Mouse (Mus musculus) stomach, embryonic 14.5 days (tissue): ENCODE results near the gene Gm20388. TPM values are rescaled to one million over a fixed set of nuclear protein-coding genes. Genes with fewer than 3 reads are reported as not detected.
"Not testable (repeated sequence)": the region's sequence is repeated elsewhere in the genome, so short reads cannot be mapped to it uniquely, and the experiment has no call there.

ENCODE experiments used
- ATAC-seq: fragments of 200-750 bp; cut with Nextera tagmentation; 2 replicates; pipeline ENCODE4 v1.8.0; 2017; ENCODE audit warnings: low read depth, moderate TSS enrichment; ENCODE audit not compliant: insufficient number of reproducible peaks, insufficient read depth, low FRiP score
- H3K27ac ChIP-seq: fragments of 300-500 bp; sonication (generic); 2 replicates; pipeline ENCODE4 v1.5.1; 2014; ENCODE audit warnings: mild to moderate bottlenecking, low read length, moderate library complexity, mixed read lengths
- H3K27me3 ChIP-seq: fragments of 300-500 bp; sonication (generic); 2 replicates; pipeline ENCODE4 v1.6.1; 2014; ENCODE audit warnings: low read length, control low read depth, mixed read lengths; ENCODE audit not compliant: control insufficient read depth, insufficient read depth
- H3K36me3 ChIP-seq: fragments of 300-500 bp; sonication (generic); 2 replicates; pipeline ENCODE4 v1.6.1; 2014; ENCODE audit warnings: mild to moderate bottlenecking, control low read depth, low read length, moderate library complexity, mixed read lengths; ENCODE audit not compliant: control insufficient read depth, insufficient read depth
- H3K4me1 ChIP-seq: fragments of 300-500 bp; sonication (generic); 2 replicates; pipeline ENCODE4 v1.6.1; 2014; ENCODE audit warnings: low read length, control low read depth, mixed read lengths; ENCODE audit not compliant: control insufficient read depth, insufficient read depth
- H3K4me2 ChIP-seq: fragments of 300-500 bp; sonication (generic); replicated peaks from 2 replicates; pipeline ENCODE4 v1.6.1; 2014; ENCODE audit warnings: low read depth, low read length, control low read depth
- H3K4me3 ChIP-seq: fragments of 300-500 bp; sonication (generic); 2 replicates; pipeline ENCODE4 v1.5.1; 2014; ENCODE audit warnings: low read depth, low read length, control low read depth
- H3K9ac ChIP-seq: fragments of 300-500 bp; sonication (generic); replicated peaks from 2 replicates; pipeline ENCODE4 v1.6.1; 2014; ENCODE audit warnings: low read depth, mild to moderate bottlenecking, control low read depth, low read length, moderate library complexity, mixed read lengths
- H3K9me3 ChIP-seq: fragments of 300-500 bp; sonication (generic); 2 replicates; pipeline ENCODE4 v1.6.1; 2016; ENCODE audit warnings: low read depth, low read length, control low read depth; ENCODE audit not compliant: control insufficient read depth
- WGBS: fragments of 180-500 bp; shearing (Covaris S2); extraction: QIAGEN DNeasy Blood & Tissue Kit; methylation state at CpG from one replicate; pipeline ENCODE4 v1.1.7; 2014; 5-methylcytosine and 5-hydroxymethylcytosine counted together
- polyA plus RNA-seq: library from polyadenylated mRNA; unstranded; fragments of >200 nt; fragmentation: Nextera tagmentation; extraction: Ambion mirVana; gene quantifications from 2 replicates; pipeline ENCODE4 v1.2.1, GENCODE M21; 2014

Gene Gm20388
- polyA plus RNA-seq, 1 experiment from 2014 or later: 11.4 TPM

DNA sequence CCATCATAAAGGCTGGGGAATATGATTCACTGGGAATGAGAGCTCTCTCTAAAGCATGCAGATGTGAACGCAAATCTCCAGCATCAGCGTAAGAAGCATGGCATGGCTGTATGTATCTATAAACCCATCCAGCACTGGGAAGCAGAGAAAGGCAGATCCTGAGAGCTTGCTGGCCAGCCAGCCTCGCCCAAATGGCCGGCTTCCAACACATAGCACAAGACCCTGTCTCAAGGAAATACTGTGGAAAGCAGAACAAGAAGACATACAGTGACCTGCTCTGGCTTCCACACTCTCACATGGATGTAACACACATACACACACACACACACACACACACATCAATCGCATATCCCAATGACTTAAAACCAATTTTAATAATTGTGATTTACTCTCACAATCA, 4252.6 kb downstream of the Gm20388 start:
- no peaks in the 10 kb centered on the region for H3K27me3 ChIP-seq
- H3K4me2 ChIP-seq: no peak overlapping the region
- 80% methylated on average over 5 of the region's 5 CpGs for WGBS
- no peaks in the 10 kb centered on the region for H3K4me1 ChIP-seq
- no peak overlapping the region for H3K4me3 ChIP-seq
- no peaks in the 10 kb centered on the region for H3K9me3 ChIP-seq
- H3K27ac ChIP-seq: no peak overlapping the region
- no peak overlapping the region for H3K9ac ChIP-seq
- no peak for ATAC-seq
- H3K36me3 ChIP-seq: no peaks in the 10 kb centered on the region

DNA sequence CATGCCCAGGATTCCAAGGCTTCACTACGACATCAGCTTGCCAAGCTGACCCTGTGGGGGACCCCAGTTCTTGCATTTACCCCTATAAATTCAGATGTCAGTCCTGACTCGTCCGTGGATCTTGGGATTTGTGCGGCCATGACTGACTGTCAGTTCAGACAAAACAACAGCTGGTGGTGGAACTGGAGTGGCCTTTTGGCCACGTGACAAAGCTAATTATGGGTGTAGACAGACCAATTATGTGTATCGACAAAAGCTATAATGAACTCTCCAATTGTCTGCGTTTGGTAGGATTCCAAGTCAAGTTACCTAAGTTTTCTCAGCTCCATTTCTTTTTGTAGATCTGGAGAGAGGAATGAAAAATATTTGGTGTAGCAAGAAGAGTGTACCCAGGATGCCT, 4259.1 kb downstream of the Gm20388 start:
- H3K4me2 ChIP-seq: no peak overlapping the region
- H3K27me3 ChIP-seq: no peaks in the 10 kb centered on the region
- H3K9ac ChIP-seq: no peak overlapping the region
- H3K36me3 ChIP-seq: no peaks in the 10 kb centered on the region
- H3K4me3 ChIP-seq: no peak overlapping the region
- no peaks in the 10 kb centered on the region for H3K9me3 ChIP-seq
- peaks cover 11% of the 10 kb centered on the region; the same call in 1 of the 2 replicates for H3K4me1 ChIP-seq
- no peak for ATAC-seq
- 73% methylated on average over 7 of the region's 7 CpGs for WGBS
- no peak overlapping the region for H3K27ac ChIP-seq

DNA sequence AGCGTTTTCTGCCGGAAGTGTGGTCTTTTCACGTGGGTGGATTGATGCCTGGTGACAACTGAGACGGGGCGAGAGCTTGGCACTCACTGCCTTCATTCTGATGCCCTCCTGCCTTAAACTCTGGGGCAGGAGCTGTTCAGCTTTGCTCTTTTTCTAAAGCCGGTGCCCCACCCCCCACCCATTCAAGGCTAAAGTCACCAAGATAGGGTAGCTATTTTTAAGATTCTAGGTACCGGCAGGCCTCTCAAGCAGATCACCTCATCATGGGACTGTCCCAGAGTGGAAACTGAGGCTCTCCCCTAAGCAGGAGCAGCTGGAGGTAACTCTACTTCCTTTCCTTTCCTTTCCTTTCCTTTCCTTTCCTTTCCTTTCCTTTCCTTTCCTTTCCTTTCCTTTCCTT, 4260.0 kb downstream of the Gm20388 start:
- no peaks in the 10 kb centered on the region for H3K27me3 ChIP-seq
- no peaks in the 10 kb centered on the region for H3K9me3 ChIP-seq
- no peak for ATAC-seq
- no peak overlapping the region for H3K4me3 ChIP-seq
- no peak overlapping the region for H3K27ac ChIP-seq
- no peaks in the 10 kb centered on the region for H3K36me3 ChIP-seq
- 81% methylated on average over 7 of the region's 7 CpGs for WGBS
- peaks cover 11% of the 10 kb centered on the region; the same call in 1 of the 2 replicates for H3K4me1 ChIP-seq
- no peak overlapping the region for H3K4me2 ChIP-seq
- no peak overlapping the region for H3K9ac ChIP-seq

DNA sequence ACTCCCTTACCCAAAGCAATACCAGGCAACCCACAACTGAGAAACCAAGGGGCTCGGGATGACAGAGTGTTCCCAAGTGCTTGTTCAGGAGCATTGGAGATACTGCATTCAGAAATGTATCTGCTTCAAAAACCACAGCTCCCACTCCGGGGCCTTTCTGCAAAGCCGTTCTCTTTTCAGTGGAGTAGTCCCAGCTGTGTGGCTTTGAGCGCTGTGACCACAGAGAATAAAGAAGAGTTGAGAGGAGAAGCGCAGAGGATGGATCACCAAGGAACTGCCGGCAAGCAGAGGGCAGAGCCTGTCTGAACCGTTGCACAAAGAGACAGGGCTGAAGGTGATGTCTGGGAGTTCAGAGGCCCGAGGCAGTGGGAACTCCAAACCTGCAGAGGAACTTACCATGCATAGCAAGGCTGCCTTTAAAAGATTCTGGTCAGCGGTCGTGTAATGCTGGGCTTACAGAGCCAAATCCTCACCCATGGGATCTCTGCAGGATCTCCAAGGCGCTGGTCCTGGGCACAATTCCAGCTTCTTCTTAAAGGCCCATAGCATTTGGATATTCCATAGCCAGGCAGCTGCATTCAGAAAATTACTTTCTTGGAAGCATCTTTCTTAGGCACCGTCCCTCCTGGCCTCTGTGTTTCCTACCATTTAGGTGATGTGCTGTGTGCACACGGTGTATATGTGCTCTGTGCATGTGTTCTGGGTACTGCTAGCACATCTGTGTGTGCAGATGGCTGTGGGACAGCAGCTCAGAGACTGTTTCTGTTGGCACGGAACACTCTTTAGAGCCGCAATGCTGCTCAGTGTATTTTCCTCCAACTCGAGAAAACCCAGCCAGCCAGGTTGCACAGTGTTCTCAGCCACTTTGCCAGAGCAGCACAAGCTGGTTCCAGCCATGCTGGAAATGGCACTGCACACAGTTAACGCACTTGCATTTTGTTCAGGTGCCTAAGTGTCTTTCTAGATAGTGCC, 4261.2 kb downstream of the Gm20388 start:
- peaks cover 11% of the 10 kb centered on the region; the same call in 1 of the 2 replicates for H3K4me1 ChIP-seq
- H3K9ac ChIP-seq: no peak overlapping the region
- no peaks in the 10 kb centered on the region for H3K9me3 ChIP-seq
- no peaks in the 10 kb centered on the region for H3K36me3 ChIP-seq
- H3K27ac ChIP-seq: peak overlapping the region; percentile 79
- no peak overlapping the region; the same call in 1 of the 2 replicates for H3K4me2 ChIP-seq
- ATAC-seq: no peak; the same call in 1 of the 2 replicates
- H3K27me3 ChIP-seq: no peaks in the 10 kb centered on the region
- no peak overlapping the region for H3K4me3 ChIP-seq
- WGBS: 56% methylated on average over 17 of the region's 17 CpGs

DNA sequence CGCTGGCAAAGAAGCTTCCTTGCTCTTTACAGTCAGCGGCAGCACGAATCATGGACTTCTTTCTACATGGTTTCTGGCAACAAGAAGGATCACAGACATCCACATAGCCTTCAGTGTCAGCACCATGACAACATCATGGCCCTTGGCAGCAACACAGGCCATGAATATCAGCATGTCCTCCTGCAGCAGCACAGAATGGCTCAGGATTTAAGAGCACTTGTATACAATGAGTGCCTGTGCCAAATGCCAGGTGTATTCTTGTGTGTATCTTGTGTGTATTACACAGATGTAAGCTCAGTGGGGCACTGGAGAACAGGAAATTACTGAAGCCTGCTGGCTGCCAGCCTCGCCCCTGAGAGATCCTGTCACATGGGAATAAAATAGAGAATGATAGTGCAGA, 4263.0 kb downstream of the Gm20388 start:
- ATAC-seq: no peak
- Histone ChIP-seq H3K27me3 (no peaks in the 10 kb centered on the region), H3K9ac (no peak overlapping the region), H3K27ac (no peak overlapping the region), H3K4me3 (no peak overlapping the region), H3K4me2 (no peak overlapping the region), H3K4me1 (peaks cover 11% of the 10 kb centered on the region; the same call in 1 of the 2 replicates), H3K9me3 (no peaks in the 10 kb centered on the region), H3K36me3 (no peaks in the 10 kb centered on the region)
- WGBS: 87% methylated on average over 4 of the region's 4 CpGs

DNA sequence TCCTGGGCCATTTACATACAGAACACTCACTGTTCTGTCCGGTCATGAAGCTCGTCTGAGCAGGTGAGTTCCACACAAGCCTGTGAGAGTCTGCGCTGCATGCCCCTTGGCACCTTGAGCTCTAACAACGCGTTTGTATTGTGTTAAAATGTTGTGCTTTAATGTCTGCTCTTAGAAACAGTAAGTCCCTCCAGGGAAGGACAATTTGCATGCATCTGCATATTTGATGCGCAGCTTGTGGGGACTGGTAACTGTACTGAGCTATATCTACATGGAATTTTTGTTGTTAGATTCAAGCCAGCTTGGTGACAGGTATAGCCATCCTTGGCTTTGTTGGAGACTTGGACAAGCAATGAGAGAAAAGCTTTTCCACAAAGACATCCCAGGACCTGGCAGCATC, 4265.5 kb downstream of the Gm20388 start:
- 85% methylated on average over 6 of the region's 6 CpGs for WGBS
- peaks cover 11% of the 10 kb centered on the region; the same call in 1 of the 2 replicates for H3K4me1 ChIP-seq
- no peaks in the 10 kb centered on the region for H3K27me3 ChIP-seq
- H3K4me2 ChIP-seq: no peak overlapping the region
- no peaks in the 10 kb centered on the region for H3K9me3 ChIP-seq
- no peak overlapping the region for H3K4me3 ChIP-seq
- H3K36me3 ChIP-seq: no peaks in the 10 kb centered on the region
- ATAC-seq: no peak
- no peak overlapping the region for H3K9ac ChIP-seq
- H3K27ac ChIP-seq: no peak overlapping the region

GRCm38 (mm10) chr8:124177092-124177491, 4266.5 kb downstream of the Gm20388 start:
- not testable (repeated sequence) for H3K9me3 ChIP-seq, H3K36me3 ChIP-seq, H3K4me2 ChIP-seq, H3K27ac ChIP-seq, H3K4me3 ChIP-seq, H3K27me3 ChIP-seq, H3K4me1 ChIP-seq, H3K9ac ChIP-seq, ATAC-seq
- WGBS: 79% methylated on average over 1 of the region's 1 CpGs

DNA sequence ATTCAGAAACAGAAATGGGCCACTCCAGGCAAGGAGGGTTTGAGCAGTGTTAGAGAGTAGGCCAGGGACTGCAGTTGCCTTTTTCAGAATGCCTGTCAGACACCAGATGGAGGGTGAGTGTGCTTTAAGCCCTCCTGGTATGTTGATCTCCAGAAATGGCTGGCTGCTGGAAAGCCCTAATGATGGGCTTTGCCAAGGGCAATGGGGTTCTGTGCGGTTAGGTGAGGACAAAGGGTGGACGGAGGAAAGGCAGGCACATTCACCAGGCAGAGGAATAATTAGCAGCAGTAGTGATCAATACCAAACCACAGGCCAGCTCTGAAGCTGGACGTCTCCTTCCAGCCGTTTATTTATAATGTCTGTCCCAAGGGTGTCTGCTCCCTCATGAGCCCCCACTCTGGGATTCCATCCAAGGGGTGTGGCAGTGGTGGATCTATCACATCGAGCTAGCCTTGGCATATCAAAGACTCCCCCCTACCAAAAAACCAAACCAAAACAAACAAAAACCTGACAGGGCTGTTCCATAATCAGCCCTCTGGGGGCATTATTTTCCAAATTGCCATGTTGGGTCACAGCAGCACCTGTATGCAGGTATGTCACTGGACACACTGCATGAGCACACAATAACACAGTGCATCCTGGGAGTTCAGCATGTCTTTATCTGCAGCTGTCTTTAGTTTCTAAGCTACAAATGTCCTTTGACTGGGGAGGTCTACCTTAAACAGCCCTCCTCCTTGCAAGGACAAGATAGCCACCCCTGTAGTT, 4270.2 kb downstream of the Gm20388 start:
- WGBS: 62% methylated on average over 5 of the region's 5 CpGs
- H3K27ac ChIP-seq: no peak overlapping the region
- no peak overlapping the region for H3K4me2 ChIP-seq
- H3K27me3 ChIP-seq: no peaks in the 10 kb centered on the region
- H3K36me3 ChIP-seq: no peaks in the 10 kb centered on the region
- peaks cover 7% of the 10 kb centered on the region; the same call in 1 of the 2 replicates for H3K4me1 ChIP-seq
- no peak for ATAC-seq
- no peaks in the 10 kb centered on the region for H3K9me3 ChIP-seq
- H3K4me3 ChIP-seq: no peak overlapping the region
- no peak overlapping the region for H3K9ac ChIP-seq
